Mouse (Mus musculus) CD8-positive naive resting alpha-beta T cell, adult 2 months (primary cell): ENCODE results near the gene Timm10b.

Experiments used
- DNase-seq, 2 experiments: peaks; one replicate each; pipeline ENCODE4 v3.0.0; 2022; ENCODE audit warnings: low read depth in 2 of 2, low spot score in 2 of 2

Timm10b gene

GRCm38 (mm10) chr7:105640233-105640893 lies 507 bp downstream of the Timm10b start, which contains the start of the genes Arfip2 and Gm45799:
Gene Arfip2 (minus strand): TSS chr7:105640416.
Gene Gm45799 (plus strand): TSS chr7:105640552.
- DNase-seq: peak; percentile 93 to 94

- DNase-seq: no peak
These were observed 1.0 kb downstream of the Timm10b start for GRCm38 (mm10) chr7:105640894-105641255.

GRCm38 (mm10) chr7:105641936-105642335 lies 2.1 kb downstream of the Timm10b start:
- DNase-seq: no peak

- DNase-seq: peak; percentile 29 to 54
These were observed 11.0 kb downstream of the Timm10b start, which contains the start of gene Dnhd1 for GRCm38 (mm10) chr7:105650639-105651435. Gene Dnhd1 (plus strand): TSS chr7:105650827.

- DNase-seq: no peak
These were observed 45.8 kb downstream of the Timm10b start for GRCm38 (mm10) chr7:105685541-105686197.

DNA sequence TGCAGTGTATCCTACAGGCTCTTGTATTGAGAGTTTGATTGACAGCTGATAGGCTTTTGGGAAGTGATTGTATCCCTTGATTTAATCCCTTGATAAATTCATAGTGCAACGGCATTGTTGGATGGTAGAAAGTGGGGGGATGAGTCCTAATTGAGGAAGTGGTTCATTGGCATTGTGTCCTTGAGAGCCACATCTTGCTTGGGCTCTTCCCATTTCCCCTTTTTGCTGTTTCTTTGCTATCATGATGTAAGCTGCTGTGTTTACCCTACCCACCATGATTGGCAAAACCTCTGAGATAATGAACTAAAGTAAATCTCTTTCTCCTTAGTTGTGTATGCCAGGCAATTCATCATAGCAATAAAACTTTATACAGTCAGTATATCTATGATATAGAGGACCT lies 51.0 kb downstream of the Timm10b start:
- no peak for DNase-seq
